Comparison of ENCODE assay signal across 9 mouse cellular contexts in the genomic region with DNA sequence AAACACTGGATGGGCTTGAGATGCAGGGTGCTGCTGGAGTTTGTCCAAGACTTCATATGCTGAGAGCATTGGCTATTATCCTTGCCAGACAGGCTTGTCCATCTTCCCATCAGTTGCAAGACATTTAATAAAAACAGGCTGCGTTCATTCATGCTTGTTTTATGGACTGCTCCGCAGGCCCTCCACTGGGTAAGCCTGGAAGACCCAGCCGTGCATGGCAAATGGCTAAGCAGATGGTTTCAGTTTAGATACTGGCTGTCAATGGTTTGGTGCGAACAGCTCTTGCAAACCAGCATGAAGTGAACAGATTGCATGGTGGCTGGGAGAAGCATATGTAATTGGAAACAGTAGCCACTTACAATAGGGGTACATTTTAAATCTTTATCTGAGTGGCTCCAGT.
DNase-seq lines count a peak whose midpoint lies in the region; ATAC-seq and TF ChIP-seq lines count a peak whose summit lies in the region.
"Had no signal": no experiment of that assay in that cellular context is flagged by ENCODE, and none has a peak within 500 bp of the region (broad histone marks: within the 10 kb centered on the region; RNA-seq: fewer than 3 reads in every experiment).

No protein-coding gene starts in this region.

- H3K27me3 ChIP-seq in midbrain, embryonic 12.5 days, result no peaks in the 10 kb centered on the region
- no peaks in the 10 kb centered on the region for H3K27me3 ChIP-seq in midbrain, embryonic 11.5 days (ENCODE audit: control insufficient read depth, insufficient read depth, low read length)
- no peaks in the 10 kb centered on the region for H3K27me3 ChIP-seq in stomach, postnatal 0 days (ENCODE audit: control insufficient read depth, insufficient read depth, low read length)
- H3K27me3 ChIP-seq: limb, embryonic 12.5 days had no signal

- H3K4me1 ChIP-seq in midbrain, embryonic 12.5 days, result no peaks in the 10 kb centered on the region; the same call in 1 of the 2 replicates
- no peaks in the 10 kb centered on the region for H3K4me1 ChIP-seq in midbrain, embryonic 11.5 days (ENCODE audit: control insufficient read depth, insufficient read depth, low read length)
- H3K4me1 ChIP-seq in stomach, postnatal 0 days (replicated peaks; ENCODE audit: control insufficient read depth, insufficient read depth), result no peaks in the 10 kb centered on the region
- H3K4me1 ChIP-seq: limb, embryonic 12.5 days had no signal

- ATAC-seq in midbrain, embryonic 12.5 days (ENCODE audit: low FRiP score, low read depth), result peak; percentile 30; the same call in 1 of the 2 replicates
- no peak for ATAC-seq in midbrain, embryonic 11.5 days (ENCODE audit: low FRiP score)
- ATAC-seq in stomach, postnatal 0 days (ENCODE audit: low FRiP score, low TSS enrichment), result no peak

- WGBS in midbrain, embryonic 12.5 days, result 51% methylated on average over 4 of the region's 4 CpGs
- 62% methylated on average over 4 of the region's 4 CpGs for WGBS in midbrain, embryonic 11.5 days
- WGBS in stomach, postnatal 0 days, result 70% methylated on average over 4 of the region's 4 CpGs

- no peak for TF ChIP-seq EP300 in stomach, postnatal 0 days (optimal IDR thresholded peaks at IDR 0.05)

- no peak overlapping the region for H3K4me3 ChIP-seq in midbrain, embryonic 12.5 days
- no peak overlapping the region for H3K4me3 ChIP-seq in midbrain, embryonic 11.5 days (ENCODE audit: low read depth, low read length)
- H3K4me3 ChIP-seq in stomach, postnatal 0 days (ENCODE audit: low read depth, low read length), result no peak overlapping the region
- H3K4me3 ChIP-seq: limb, embryonic 12.5 days had no signal

- no peak overlapping the region for H3K9ac ChIP-seq in midbrain, embryonic 12.5 days (replicated peaks)
- no peak overlapping the region for H3K9ac ChIP-seq in midbrain, embryonic 11.5 days (ENCODE audit: low read length)
- no peak overlapping the region for H3K9ac ChIP-seq in stomach, postnatal 0 days (ENCODE audit: low read length)
- H3K9ac ChIP-seq: limb, embryonic 12.5 days had no signal

- no peaks in the 10 kb centered on the region for H3K36me3 ChIP-seq in midbrain, embryonic 12.5 days
- no peaks in the 10 kb centered on the region for H3K36me3 ChIP-seq in midbrain, embryonic 11.5 days (ENCODE audit: control insufficient read depth, insufficient read depth, low read length)
- no peaks in the 10 kb centered on the region for H3K36me3 ChIP-seq in stomach, postnatal 0 days (ENCODE audit: control insufficient read depth, insufficient read depth, low read length)
- H3K36me3 ChIP-seq: limb, embryonic 12.5 days had no signal

- intact Hi-C loops in left cerebral cortex, postnatal 4 days (cut with DNase I), result no loop called here

- no peak overlapping the region for H3K27ac ChIP-seq in midbrain, embryonic 12.5 days (replicated peaks)
- no peak overlapping the region for H3K27ac ChIP-seq in midbrain, embryonic 11.5 days (ENCODE audit: low read depth, low read length)
- no peak overlapping the region for H3K27ac ChIP-seq in stomach, postnatal 0 days (replicated peaks)
- H3K27ac ChIP-seq: limb, embryonic 12.5 days had no signal

- no peak for DNase-seq in midbrain, embryonic 11.5 days (ENCODE audit: low spot score, missing footprints)
- peak; percentile 20 to 53 for DNase-seq in frontal cortex, adult 2 months (ENCODE audit: extremely low spot score in 1 of 2, low spot score in 1 of 2)
- peak; percentile 83 for DNase-seq in left cerebral cortex, postnatal 4 days
- DNase-seq in yolk sac, embryonic 10.5 days (ENCODE audit: low spot score), result peak; percentile 17
- DNase-seq in stomach, postnatal 0 days (ENCODE audit: low spot score), result no peak
- no peak for DNase-seq in gastrocnemius, postnatal 10 days
- DNase-seq in c-Kit-positive CD71-positive TER-119-positive erythroid progenitor cells, embryonic 14.5 days (ENCODE audit: low spot score), result no peak

- no peaks in the 10 kb centered on the region for H3K9me3 ChIP-seq in midbrain, embryonic 12.5 days
- no peaks in the 10 kb centered on the region for H3K9me3 ChIP-seq in midbrain, embryonic 11.5 days (ENCODE audit: control insufficient read depth, low read length)
- no peaks in the 10 kb centered on the region for H3K9me3 ChIP-seq in stomach, postnatal 0 days (ENCODE audit: control insufficient read depth, low read length)
- H3K9me3 ChIP-seq: limb, embryonic 12.5 days had no signal

- no peak for TF ChIP-seq CTCF in stomach, postnatal 0 days (IDR thresholded peaks at IDR 0.05; ENCODE audit: low read depth)

- no peak overlapping the region for H3K4me2 ChIP-seq in midbrain, embryonic 12.5 days (replicated peaks)
- H3K4me2 ChIP-seq in midbrain, embryonic 11.5 days, result no peak overlapping the region
- H3K4me2 ChIP-seq in stomach, postnatal 0 days (replicated peaks; ENCODE audit: low read depth), result no peak overlapping the region
- H3K4me2 ChIP-seq: limb, embryonic 12.5 days had no signal

Comparison
In these comparisons a context has a peak if more than half of its experiments do, and no peak if none do; other contexts are left out.
1. DNase-seq: peak in frontal cortex, adult 2 months (2 of 2), left cerebral cortex, postnatal 4 days (single experiment) and yolk sac, embryonic 10.5 days (single experiment); none in midbrain, embryonic 11.5 days (single experiment), stomach, postnatal 0 days (single experiment), gastrocnemius, postnatal 10 days (single experiment) and c-Kit-positive CD71-positive TER-119-positive erythroid progenitor cells, embryonic 14.5 days (single experiment).